Mouse (Mus musculus) MEL (cell line): ENCODE results near the gene Gm28729. TPM values are rescaled to one million over a fixed set of nuclear protein-coding genes. Genes with fewer than 3 reads are reported as not detected.

Experiments used
- DNase-seq: peaks from one replicate; pipeline ENCODE4 v3.0.0; 2011; ENCODE audit warnings: low read depth, low spot score
- H3K27ac ChIP-seq: 2 replicates; pipeline ENCODE4 v1.5.1; 2012; ENCODE audit warnings: low read depth, mild to moderate bottlenecking, control low read depth, low read length, moderate library complexity; ENCODE audit not compliant: control insufficient read depth
- H3K27me3 ChIP-seq, 2 experiments: fragments of 150-350 bp in 1 of 2; sonication (generic) in 1 of 2; 2 replicates each; pipeline ENCODE4 v1.6.1; 2012; ENCODE audit warnings: low read length in 2 of 2, mild to moderate bottlenecking in 2 of 2, improper control_type of control experiment in 1 of 2, moderate library complexity in 1 of 2; ENCODE audit not compliant: insufficient read depth in 2 of 2, control insufficient read depth in 1 of 2
- H3K36me3 ChIP-seq, 2 experiments: 2 replicates each; pipeline ENCODE4 v1.6.1; 2012 to 2014; ENCODE audit warnings: low read length in 2 of 2, improper control_type of control experiment in 1 of 2, inconsistent platforms in 1 of 2, mild to moderate bottlenecking in 1 of 2; ENCODE audit not compliant: insufficient read depth in 2 of 2, control insufficient read depth in 1 of 2
- H3K4me1 ChIP-seq, 2 experiments: fragments of 150-350 bp in 1 of 2; sonication (generic) in 1 of 2; 2 replicates each; pipeline ENCODE4 v1.6.1; 2012; ENCODE audit warnings: low read length in 2 of 2, improper control_type of control experiment in 1 of 2, mild to moderate bottlenecking in 1 of 2; ENCODE audit not compliant: insufficient read depth in 2 of 2, control insufficient read depth in 1 of 2
- H3K4me3 ChIP-seq, 2 experiments: fragments of 150-350 bp in 1 of 2; sonication (generic) in 1 of 2; 2 replicates each; pipeline ENCODE4 v1.5.1; 2012; ENCODE audit warnings: low read depth in 2 of 2, low read length in 2 of 2, mild to moderate bottlenecking in 2 of 2, moderate library complexity in 2 of 2, control low read depth in 1 of 2, improper control_type of control experiment in 1 of 2; ENCODE audit not compliant: control insufficient read depth in 1 of 2, insufficient read depth in 1 of 2
- H3K79me2 ChIP-seq: 2 replicates; pipeline ENCODE4 v1.6.1; 2012; ENCODE audit warnings: mild to moderate bottlenecking, low read length, moderate library complexity; ENCODE audit not compliant: control insufficient read depth, poor library complexity, insufficient read depth
- H3K9ac ChIP-seq: 2 replicates; pipeline ENCODE4 v1.6.1; 2012; ENCODE audit warnings: low read depth, mild to moderate bottlenecking, control low read depth, low read length, moderate library complexity; ENCODE audit not compliant: control insufficient read depth, poor library complexity, severe bottlenecking
- H3K9me3 ChIP-seq: fragments of 150-350 bp; sonication (generic); replicated peaks from 2 replicates; pipeline ENCODE4 v1.6.1; 2012; ENCODE audit warnings: mild to moderate bottlenecking, low read length, improper control_type of control experiment, moderate library complexity; ENCODE audit not compliant: insufficient read depth
- BHLHE40 ChIP-seq: IDR thresholded peaks from 2 replicates; pipeline ENCODE4 v1.6.1; 2012; ENCODE audit warnings: low read depth, mild to moderate bottlenecking, inconsistent platforms, low read length, improper control_type of control experiment, borderline replicate concordance
- CHD1 ChIP-seq: IDR thresholded peaks from 2 replicates; pipeline ENCODE4 v1.6.1; 2012; ENCODE audit warnings: low read depth, mild to moderate bottlenecking, inconsistent platforms, low read length, improper control_type of control experiment
- CTCF ChIP-seq, 3 experiments: IDR thresholded peaks in 2 of 3; conservative IDR thresholded peaks in 1 of 3; 2 replicates each; pipeline ENCODE4 v1.5.1; 2011 to 2012; ENCODE audit warnings: low read length in 3 of 3, low read depth in 2 of 3, mild to moderate bottlenecking in 2 of 3, improper control_type of control experiment in 1 of 3, inconsistent platforms in 1 of 3, mixed read lengths in 1 of 3, moderate library complexity in 1 of 3; ENCODE audit not compliant: control insufficient read depth in 1 of 3, insufficient read depth in 1 of 3, poor library complexity in 1 of 3, severe bottlenecking in 1 of 3
- E2F4 ChIP-seq: IDR thresholded peaks from 2 replicates; pipeline ENCODE4 v1.6.1; 2011; ENCODE audit warnings: low read depth, low read length, improper control_type of control experiment, borderline replicate concordance
- ELF1 ChIP-seq: IDR thresholded peaks from 2 replicates; pipeline ENCODE4 v1.6.1; 2014; ENCODE audit warnings: low read depth, mild to moderate bottlenecking, inconsistent platforms, low read length, improper control_type of control experiment, moderate library complexity
- EP300 ChIP-seq, 2 experiments: IDR thresholded peaks; 2 replicates each; pipeline ENCODE4 v1.6.1; 2011; ENCODE audit warnings: improper control_type of control experiment in 2 of 2, low read length in 2 of 2, low read depth in 1 of 2, mild to moderate bottlenecking in 1 of 2
- ETS1 ChIP-seq: IDR thresholded peaks from 2 replicates; pipeline ENCODE4 v1.6.1; 2012; ENCODE audit warnings: low read depth, mild to moderate bottlenecking, inconsistent platforms, low read length, improper control_type of control experiment, moderate library complexity
- GABPA ChIP-seq: IDR thresholded peaks from 2 replicates; pipeline ENCODE4 v1.6.1; 2012; ENCODE audit warnings: low read depth, mild to moderate bottlenecking, inconsistent platforms, low read length, improper control_type of control experiment, moderate library complexity
- GATA1 ChIP-seq: IDR thresholded peaks from 2 replicates; pipeline ENCODE4 v1.6.1; 2011; ENCODE audit warnings: low read depth, low read length, improper control_type of control experiment
- HCFC1 ChIP-seq: IDR thresholded peaks from 2 replicates; pipeline ENCODE4 v1.6.1; 2012; ENCODE audit warnings: low read depth, mild to moderate bottlenecking, inconsistent platforms, low read length, improper control_type of control experiment, moderate library complexity
- KAT2A ChIP-seq: conservative IDR thresholded peaks from 2 replicates; pipeline ENCODE4 v1.6.1; 2012; ENCODE audit warnings: low read depth, low read length, improper control_type of control experiment, inconsistent platforms
- MAFK ChIP-seq: IDR thresholded peaks from 2 replicates; pipeline ENCODE4 v1.6.1; 2011; ENCODE audit warnings: low read depth, mild to moderate bottlenecking, low read length, improper control_type of control experiment, borderline replicate concordance
- MAZ ChIP-seq: IDR thresholded peaks from 2 replicates; pipeline ENCODE4 v1.6.1; 2012; ENCODE audit warnings: low read depth, mild to moderate bottlenecking, inconsistent platforms, low read length, improper control_type of control experiment
- MYB ChIP-seq: IDR thresholded peaks from 2 replicates; pipeline ENCODE4 v1.6.1; 2011; ENCODE audit warnings: mild to moderate bottlenecking, low read depth, low read length, improper control_type of control experiment
- MYC ChIP-seq: IDR thresholded peaks from 2 replicates; pipeline ENCODE4 v1.6.1; 2011; ENCODE audit warnings: low read depth, mild to moderate bottlenecking, low read length, improper control_type of control experiment, moderate library complexity
- RAD21 ChIP-seq: IDR thresholded peaks from 2 replicates; pipeline ENCODE4 v1.6.1; 2011; ENCODE audit warnings: mild to moderate bottlenecking, low read depth, low read length, improper control_type of control experiment
- RCOR1 ChIP-seq: IDR thresholded peaks from 2 replicates; pipeline ENCODE4 v1.6.1; 2012; ENCODE audit warnings: low read depth, mild to moderate bottlenecking, inconsistent platforms, low read length, improper control_type of control experiment
- TAL1 ChIP-seq: IDR thresholded peaks from 2 replicates; pipeline ENCODE4 v1.6.1; 2012; ENCODE audit warnings: mild to moderate bottlenecking, inconsistent platforms, low read length, moderate library complexity, mixed read lengths
- UBTF ChIP-seq: IDR thresholded peaks from 2 replicates; pipeline ENCODE4 v1.6.1; 2012; ENCODE audit warnings: low read depth, mild to moderate bottlenecking, inconsistent platforms, low read length, improper control_type of control experiment, moderate library complexity, borderline replicate concordance; ENCODE audit not compliant: insufficient read depth
- USF1 ChIP-seq: IDR thresholded peaks from 2 replicates; pipeline ENCODE4 v1.6.1; 2014; ENCODE audit warnings: low read depth, mild to moderate bottlenecking, inconsistent platforms, low read length, improper control_type of control experiment, moderate library complexity
- USF2 ChIP-seq, 2 experiments: IDR thresholded peaks; 2 replicates each; pipeline ENCODE4 v1.6.1; 2011 to 2012; ENCODE audit warnings: improper control_type of control experiment in 2 of 2, low read length in 2 of 2, borderline replicate concordance in 1 of 2, inconsistent platforms in 1 of 2, low read depth in 1 of 2, mild to moderate bottlenecking in 1 of 2; ENCODE audit not compliant: insufficient read depth in 1 of 2
- ZMIZ1 ChIP-seq: IDR thresholded peaks from 2 replicates; pipeline ENCODE4 v1.6.1; 2012; ENCODE audit warnings: low read depth, mild to moderate bottlenecking, inconsistent platforms, low read length, improper control_type of control experiment, moderate library complexity
- ZNF384 ChIP-seq: IDR thresholded peaks from 2 replicates; pipeline ENCODE4 v1.6.1; 2012; ENCODE audit warnings: low read depth, mild to moderate bottlenecking, inconsistent platforms, low read length, improper control_type of control experiment
- polyA plus RNA-seq, 2 experiments: library from polyadenylated mRNA; stranded (reverse) in 1 of 2; unstranded in 1 of 2; fragments of >175 nt in 1 of 2; fragments of >200 nt in 1 of 2; gene quantifications; 2 replicates each; pipeline versions ENCODE4 v1.2.1 to v1.2.4; 2012; ENCODE audit warnings: low replicate concordance in 2 of 2, low read depth in 1 of 2; ENCODE audit not compliant: insufficient read length in 2 of 2, insufficient read depth in 1 of 2, missing spikeins in 1 of 2
- total RNA-seq: library from RNA; depleted of rRNA; stranded (reverse); fragments of 300-350 nt; gene quantifications from 2 replicates; pipeline ENCODE4 v1.2.3, GENCODE M21; 2012

Gene Gm28729
- total and polyA plus RNA-seq, 3 experiments, result not detected

- Histone ChIP-seq H3K27ac (no peak overlapping the region), H3K36me3 (no peaks in the 10 kb centered on the region), H3K4me3 (no peak overlapping the region), H3K27me3 (peaks cover 0 to 2% of the 10 kb centered on the region in 2 experiments; a peak in 2 of 4 replicates), H3K4me1 (no peaks in the 10 kb centered on the region), H3K79me2 (no peaks in the 10 kb centered on the region), H3K9me3 (no peaks in the 10 kb centered on the region), H3K9ac (no peak overlapping the region)
- TF ChIP-seq TAL1 (no peak), USF2 (IDR thresholded peaks at IDR 0.05; ENCODE audit: borderline replicate concordance in 1 of 2, insufficient read depth in 1 of 2, low read depth in 1 of 2, low read length in 2 of 2) (no peak), ETS1 (no peak), USF1 (no peak), GATA1 (no peak), UBTF (no peak), E2F4 (no peak), ZMIZ1 (no peak), HCFC1 (no peak), MAZ (no peak), KAT2A (no peak), MYB (no peak), ELF1 (no peak), ZNF384 (no peak), GABPA (no peak), BHLHE40 (no peak), MAFK (no peak)
- DNase-seq, result no peak
Measured at GRCm38 (mm10) chr9:96504116-96504895, 20.8 kb downstream of the Gm28729 start.

GRCm38 (mm10) chr9:96502856-96503610, 22.0 kb downstream of the Gm28729 start:
- TF ChIP-seq MAZ (no peak), MAFK (no peak), CTCF (IDR thresholded peaks at IDR 0.05 in 2 of 3, conservative IDR thresholded peaks at IDR 0.05 in 1 of 3; ENCODE audit: control insufficient read depth in 1 of 3, insufficient read depth in 1 of 3, low read depth in 2 of 3, low read length in 3 of 3, poor library complexity in 1 of 3, severe bottlenecking in 1 of 3) (no peak), MYC (no peak), USF1 (no peak), KAT2A (no peak), EP300 (IDR thresholded peaks at IDR 0.05; ENCODE audit: low read depth in 1 of 2, low read length in 2 of 2) (no peak), RAD21 (no peak), BHLHE40 (no peak), RCOR1 (no peak), CHD1 (no peak)
- no peak for DNase-seq
- Histone ChIP-seq H3K9ac (no peak overlapping the region), H3K9me3 (no peaks in the 10 kb centered on the region), H3K36me3 (no peaks in the 10 kb centered on the region), H3K27me3 (no peaks in the 10 kb centered on the region; a peak in 1 of 4 replicates), H3K4me3 (no peak overlapping the region), H3K79me2 (no peaks in the 10 kb centered on the region), H3K4me1 (no peaks in the 10 kb centered on the region), H3K27ac (no peak overlapping the region)
